ENCODE assay signal across 8 mouse cellular contexts in genomic region chr8:70415540-70416451, GRCm38 (mm10). TPM values are rescaled to one million over a fixed set of nuclear protein-coding genes. Genes with fewer than 3 reads are reported as not detected.
A peak's percentile ranks its signal among the peaks of the same experiment; 100 is the strongest.
DNase-seq lines count a peak whose midpoint lies in the region; ATAC-seq and TF ChIP-seq lines count a peak whose summit lies in the region.

No protein-coding gene starts in this region.

- WGBS in heart, postnatal 0 days = 85% methylated on average over 8 of the region's 8 CpGs
- 74% methylated on average over 8 of the region's 8 CpGs for WGBS in heart, embryonic 11.5 days (ENCODE audit: insufficient replicate concordance)
- WGBS in liver, postnatal 0 days (ENCODE audit: insufficient replicate concordance) = 77% methylated on average over 8 of the region's 8 CpGs
- 61% methylated on average over 8 of the region's 8 CpGs for WGBS in olfactory bulb, adult 2 months

- TF ChIP-seq EP300 in heart, postnatal 0 days (IDR thresholded peaks at IDR 0.05; ENCODE audit: low read depth) = no peak
- no peak for TF ChIP-seq EP300 in MEL (IDR thresholded peaks at IDR 0.05; ENCODE audit: low read depth in 1 of 2, low read length in 2 of 2)
- no peak for TF ChIP-seq EP300 in liver, postnatal 0 days (IDR thresholded peaks at IDR 0.05; ENCODE audit: low read depth)

- no peak overlapping the region for H3K4me2 ChIP-seq in heart, postnatal 0 days (ENCODE audit: low read depth, low read length)
- H3K4me2 ChIP-seq in heart, embryonic 11.5 days = no peak overlapping the region
- no peak overlapping the region for H3K4me2 ChIP-seq in liver, postnatal 0 days (ENCODE audit: low read depth, low read length)

- H3K27me3 ChIP-seq in heart, postnatal 0 days (ENCODE audit: control insufficient read depth, insufficient read depth, low read length) = no peaks in the 10 kb centered on the region
- no peaks in the 10 kb centered on the region for H3K27me3 ChIP-seq in heart, embryonic 11.5 days (ENCODE audit: control insufficient read depth, insufficient read depth, low read length)
- H3K27me3 ChIP-seq in MEL (ENCODE audit: control insufficient read depth in 1 of 2, insufficient read depth in 2 of 2, low read length in 2 of 2) = no peaks in the 10 kb centered on the region
- H3K27me3 ChIP-seq in liver, postnatal 0 days (ENCODE audit: insufficient read depth, low read length) = no peaks in the 10 kb centered on the region

- no peak overlapping the region for H3K4me3 ChIP-seq in heart, postnatal 0 days (ENCODE audit: low read depth, low read length)
- H3K4me3 ChIP-seq in heart, embryonic 11.5 days (ENCODE audit: low read depth, low read length) = no peak overlapping the region
- H3K4me3 ChIP-seq in MEL (ENCODE audit: control insufficient read depth in 1 of 2, insufficient read depth in 1 of 2, low read depth in 2 of 2, low read length in 2 of 2) = no peak overlapping the region
- no peak overlapping the region for H3K4me3 ChIP-seq in liver, postnatal 0 days (ENCODE audit: low read depth, low read length)
- no peak overlapping the region for H3K4me3 ChIP-seq in olfactory bulb, adult 2 months (ENCODE audit: insufficient read depth, low read depth, low read length)

- H3K9me3 ChIP-seq in heart, postnatal 0 days (replicated peaks; ENCODE audit: control insufficient read depth, low read length) = no peaks in the 10 kb centered on the region
- no peaks in the 10 kb centered on the region for H3K9me3 ChIP-seq in heart, embryonic 11.5 days (replicated peaks; ENCODE audit: control insufficient read depth, low read length)
- no peaks in the 10 kb centered on the region for H3K9me3 ChIP-seq in MEL (replicated peaks; ENCODE audit: insufficient read depth, low read length)
- H3K9me3 ChIP-seq in liver, postnatal 0 days (ENCODE audit: low read length) = no peaks in the 10 kb centered on the region

- H3K79me2 ChIP-seq in MEL (ENCODE audit: control insufficient read depth, insufficient read depth, low read length, poor library complexity) = no peaks in the 10 kb centered on the region; the same call in 1 of the 2 replicates

- TF ChIP-seq POLR2A in MEL (IDR thresholded peaks at IDR 0.05; ENCODE audit: control insufficient read depth in 1 of 2, insufficient read depth in 1 of 2, low read depth in 1 of 2, low read length in 2 of 2, poor library complexity in 1 of 2) = no peak
- no peak for TF ChIP-seq POLR2A in olfactory bulb, adult 2 months (IDR thresholded peaks at IDR 0.05; ENCODE audit: insufficient read depth, low read depth, low read length)

- ATAC-seq in heart, postnatal 0 days (ENCODE audit: insufficient read depth, low read depth) = no peak
- ATAC-seq in heart, embryonic 11.5 days (replicated peaks; ENCODE audit: insufficient number of reproducible peaks, low FRiP score, low TSS enrichment) = no peak
- ATAC-seq in liver, postnatal 0 days = 0 out of 2 replicates have a peak, but pooled peaks have one; percentile 31

- no peaks in the 10 kb centered on the region for H3K36me3 ChIP-seq in heart, postnatal 0 days (replicated peaks; ENCODE audit: control insufficient read depth, insufficient read depth, low read length)
- H3K36me3 ChIP-seq in heart, embryonic 11.5 days (ENCODE audit: control insufficient read depth, insufficient read depth, low read length) = no peaks in the 10 kb centered on the region
- H3K36me3 ChIP-seq in MEL (ENCODE audit: control insufficient read depth in 1 of 2, insufficient read depth in 2 of 2, low read length in 2 of 2) = peaks cover 0 to 6% of the 10 kb centered on the region in 2 experiments; a peak in 3 of 4 replicates
- H3K36me3 ChIP-seq in liver, postnatal 0 days (replicated peaks; ENCODE audit: insufficient read depth, low read length) = no peaks in the 10 kb centered on the region

- H3K9ac ChIP-seq in heart, postnatal 0 days (replicated peaks; ENCODE audit: low read depth, low read length) = no peak overlapping the region
- H3K9ac ChIP-seq in heart, embryonic 11.5 days (ENCODE audit: low read depth, low read length) = no peak overlapping the region
- no peak overlapping the region for H3K9ac ChIP-seq in MEL (ENCODE audit: control insufficient read depth, low read depth, low read length, poor library complexity, severe bottlenecking)
- no peak overlapping the region for H3K9ac ChIP-seq in liver, postnatal 0 days (replicated peaks)

- H3K4me1 ChIP-seq in heart, postnatal 0 days (ENCODE audit: control insufficient read depth, insufficient read depth) = peaks cover 17% of the 10 kb centered on the region
- H3K4me1 ChIP-seq in heart, embryonic 11.5 days (ENCODE audit: control insufficient read depth, insufficient read depth, low read length) = peaks cover 44% of the 10 kb centered on the region
- H3K4me1 ChIP-seq in MEL (ENCODE audit: control insufficient read depth in 1 of 2, insufficient read depth in 2 of 2, low read length in 2 of 2) = peaks cover 9 to 15% of the 10 kb centered on the region in 2 experiments
- peaks cover 10% of the 10 kb centered on the region for H3K4me1 ChIP-seq in liver, postnatal 0 days (ENCODE audit: insufficient read depth)
- peaks cover 46% of the 10 kb centered on the region for H3K4me1 ChIP-seq in olfactory bulb, adult 2 months (ENCODE audit: control insufficient read depth, insufficient read depth, low read length)

- TF ChIP-seq CTCF in heart, postnatal 0 days (IDR thresholded peaks at IDR 0.05; ENCODE audit: low read depth) = peak; percentile 55
- peak; percentile 70 to 78 (median 71) for TF ChIP-seq CTCF in MEL (IDR thresholded peaks at IDR 0.05 in 2 of 3, conservative IDR thresholded peaks at IDR 0.05 in 1 of 3; ENCODE audit: control insufficient read depth in 1 of 3, insufficient read depth in 1 of 3, low read depth in 2 of 3, low read length in 3 of 3, poor library complexity in 1 of 3, severe bottlenecking in 1 of 3)
- TF ChIP-seq CTCF in liver, postnatal 0 days (IDR thresholded peaks at IDR 0.05; ENCODE audit: low read depth) = peak; percentile 81
- no peak for TF ChIP-seq CTCF in olfactory bulb, adult 2 months (IDR thresholded peaks at IDR 0.05; ENCODE audit: insufficient read depth, low read depth, low read length)

- H3K27ac ChIP-seq in heart, postnatal 0 days (ENCODE audit: low read depth) = no peak overlapping the region
- no peak overlapping the region for H3K27ac ChIP-seq in heart, embryonic 11.5 days (ENCODE audit: low read depth, low read length)
- no peak overlapping the region for H3K27ac ChIP-seq in MEL (ENCODE audit: control insufficient read depth, low read depth, low read length)
- peak overlapping the region; percentile 82; the same call in 1 of the 2 replicates for H3K27ac ChIP-seq in liver, postnatal 0 days (ENCODE audit: low read depth)
- H3K27ac ChIP-seq in olfactory bulb, adult 2 months (ENCODE audit: insufficient read depth, low read depth, low read length) = peak overlapping the region; percentile 91

- DNase-seq in heart, postnatal 0 days (ENCODE audit: low spot score) = peak; percentile 28
- DNase-seq in MEL (ENCODE audit: low read depth, low spot score) = peak; percentile 67
- peak; percentile 73 for DNase-seq in embryo, embryonic 10.5 days (ENCODE audit: low spot score)
- peak; percentile 26 for DNase-seq in hindlimb bud, embryonic 11.5 days (ENCODE audit: extremely low spot score, low read depth, low spot score)
- no peak for DNase-seq in liver, postnatal 0 days
- DNase-seq in gastrocnemius, postnatal 4 days (ENCODE audit: low spot score in 2 of 2) = no peak

- TF ChIP-seq RAD21 in MEL (IDR thresholded peaks at IDR 0.05; ENCODE audit: low read depth, low read length) = peak; percentile 65

TF ChIP-seq in MEL, 35 proteins besides CTCF, POLR2A, EP300 and RAD21:
- TF ChIP-seq MYC (IDR thresholded peaks at IDR 0.05; ENCODE audit: low read depth, low read length) (0 out of 2 replicates have a peak, but pooled peaks have one; percentile 32), SMC3 (IDR thresholded peaks at IDR 0.05; ENCODE audit: low read depth, low read length) (peak; percentile 56), CHD2 (IDR thresholded peaks at IDR 0.05; ENCODE audit: low read length) (no peak), HCFC1 (IDR thresholded peaks at IDR 0.05; ENCODE audit: low read depth, low read length) (no peak), GATA1 (IDR thresholded peaks at IDR 0.05; ENCODE audit: low read depth, low read length) (0 out of 2 replicates have a peak, but pooled peaks have one; percentile 24)

RNA-seq across cellular contexts. Expression of gene Crtc1, which starts 23.6 kb away (rescaled TPM):
- total RNA-seq in heart, postnatal 0 days (2014; rRNA removed; ENCODE audit: low replicate concordance) = 6.0 and 6.5 TPM in 2 replicates
- 6.0 and 6.9 TPM in 2 replicates for polyA plus RNA-seq in heart, postnatal 0 days (2015; fragmentation: Nextera tagmentation; extraction: Ambion mirVana)
- polyA plus RNA-seq in heart, embryonic 11.5 days (2014; fragmentation: Nextera tagmentation; extraction: Ambion mirVana) = 11.6 and 13.5 TPM in 2 replicates
- total RNA-seq in MEL (2012; rRNA removed) = 3.0 and 3.3 TPM in 2 replicates
- polyA plus RNA-seq in MEL (2012; ENCODE audit: insufficient read depth in 1 of 2, insufficient read length in 2 of 2, low read depth in 1 of 2, low replicate concordance in 2 of 2, missing spikeins in 1 of 2) = 10 to 100 TPM in 1 of 2 experiments, not detected in 1; 18.0 TPM
- 2.6 and 2.7 TPM in 2 replicates for polyA plus RNA-seq in liver, postnatal 0 days (2015; fragmentation: Nextera tagmentation; extraction: Ambion mirVana)
- polyA plus RNA-seq in olfactory bulb, adult 2 months (2012; ENCODE audit: insufficient read depth, insufficient read length, low replicate concordance, missing spikeins) = not detected in 2 replicates
- total RNA-seq in gastrocnemius, postnatal 4 days (2021) = 10 to 100 TPM; 16.4 to 20.8 TPM

RNA-seq across cellular contexts. Expression of gene Comp, which starts 42.4 kb away (rescaled TPM):
- 3.2 and 9.8 TPM in 2 replicates for total RNA-seq in heart, postnatal 0 days (2014; rRNA removed; ENCODE audit: low replicate concordance)
- 4.2 and 4.4 TPM in 2 replicates for polyA plus RNA-seq in heart, postnatal 0 days (2015; fragmentation: Nextera tagmentation; extraction: Ambion mirVana)
- 1.1 and 2.2 TPM in 2 replicates for polyA plus RNA-seq in heart, embryonic 11.5 days (2014; fragmentation: Nextera tagmentation; extraction: Ambion mirVana)
- total RNA-seq in MEL (2012; rRNA removed) = not detected in 2 replicates
- polyA plus RNA-seq in MEL (2012; ENCODE audit: insufficient read depth in 1 of 2, insufficient read length in 2 of 2, low read depth in 1 of 2, low replicate concordance in 2 of 2, missing spikeins in 1 of 2) = under 1 TPM in 1 of 2 experiments, not detected in 1; 0.54 TPM
- polyA plus RNA-seq in liver, postnatal 0 days (2015; fragmentation: Nextera tagmentation; extraction: Ambion mirVana) = 3.0 and 4.0 TPM in 2 replicates
- not detected in 2 replicates for polyA plus RNA-seq in olfactory bulb, adult 2 months (2012; ENCODE audit: insufficient read depth, insufficient read length, low replicate concordance, missing spikeins)
- 1 to 10 TPM; 4.6 to 9.3 TPM for total RNA-seq in gastrocnemius, postnatal 4 days (2021)

Comparison
In these comparisons a context has a peak if more than half of its experiments do, and no peak if none do; other contexts are left out.
1. DNase-seq: peak in heart, postnatal 0 days (single experiment), MEL (single experiment), embryo, embryonic 10.5 days (single experiment) and hindlimb bud, embryonic 11.5 days (single experiment); none in liver, postnatal 0 days (single experiment) and gastrocnemius, postnatal 4 days (0 of 2).
2. H3K27ac ChIP-seq: peak in liver, postnatal 0 days (single experiment) and olfactory bulb, adult 2 months (single experiment); none in heart, postnatal 0 days (single experiment), heart, embryonic 11.5 days (single experiment) and MEL (single experiment).